Mouse (Mus musculus) frontal cortex, postnatal 25 days (tissue): ENCODE data around the gene Nphs1.

ENCODE experiments used
- DNase-seq, 2 experiments: peaks; one replicate each; pipeline ENCODE4 v3.0.0; 2022; ENCODE audit warnings: low spot score in 2 of 2

Gene Nphs1

DNA sequence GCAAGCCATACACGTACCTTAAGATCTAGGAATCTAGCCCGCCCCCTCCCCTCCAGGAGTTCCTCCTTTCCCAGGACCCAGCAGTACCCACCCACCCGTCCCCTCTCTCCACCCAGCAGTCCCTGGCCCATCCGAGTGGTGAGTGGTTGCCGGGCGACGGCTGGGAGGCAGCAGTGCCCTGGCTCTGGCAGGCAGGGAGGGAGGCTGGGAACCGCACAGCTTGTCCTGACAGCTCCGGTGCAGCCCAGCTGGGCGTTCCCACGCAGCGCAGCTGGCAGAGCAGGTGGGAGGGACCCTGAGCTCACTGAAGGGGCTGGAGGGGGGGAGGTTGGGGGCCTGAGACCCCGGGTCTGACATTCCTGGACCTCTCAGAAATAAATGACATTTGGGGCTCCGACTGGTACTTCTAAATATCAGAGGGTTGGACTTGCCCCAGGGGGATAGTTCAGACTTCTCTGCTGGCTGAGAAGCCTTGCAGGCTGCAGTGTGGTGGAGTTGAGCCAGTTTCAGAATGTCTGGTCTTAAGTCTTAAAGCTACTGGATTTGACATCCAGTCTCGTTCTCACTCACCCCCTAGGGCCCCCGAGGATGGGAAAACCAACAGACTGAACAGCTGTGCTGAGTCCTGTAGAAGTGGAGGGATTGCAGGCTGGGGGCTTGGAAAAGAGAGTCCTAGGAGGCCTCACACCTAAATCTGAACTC lies at the start of gene Nphs1, which contains the start of gene Kirrel2:
Gene Nphs1, plus strand, starts transcription at position 687 of the 702 bp plus-strand sequence.
Gene Kirrel2, minus strand, starts transcription at position 62 of the 702 bp plus-strand sequence.
- no peak for DNase-seq

DNA sequence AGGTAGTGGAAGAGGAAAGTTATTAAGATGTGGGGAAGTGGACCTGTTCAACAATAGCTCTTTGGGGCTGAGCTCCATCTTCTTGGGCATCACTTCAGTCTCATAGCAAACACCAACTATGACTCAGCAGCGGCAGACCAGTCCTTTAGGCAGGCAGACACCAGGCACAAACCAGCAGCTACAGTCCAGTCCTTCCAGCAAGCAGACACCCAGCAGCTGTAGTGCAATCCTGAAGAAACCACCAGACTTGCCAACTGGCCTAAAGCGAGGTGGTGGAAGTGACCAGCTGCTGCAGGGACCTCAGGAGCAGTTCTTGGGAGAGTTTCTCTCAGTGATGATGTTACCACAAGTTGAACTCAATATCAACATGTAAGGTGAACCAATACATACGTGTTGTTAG lies 49.5 kb upstream of the Nphs1 start:
- DNase-seq, result no peak

DNA sequence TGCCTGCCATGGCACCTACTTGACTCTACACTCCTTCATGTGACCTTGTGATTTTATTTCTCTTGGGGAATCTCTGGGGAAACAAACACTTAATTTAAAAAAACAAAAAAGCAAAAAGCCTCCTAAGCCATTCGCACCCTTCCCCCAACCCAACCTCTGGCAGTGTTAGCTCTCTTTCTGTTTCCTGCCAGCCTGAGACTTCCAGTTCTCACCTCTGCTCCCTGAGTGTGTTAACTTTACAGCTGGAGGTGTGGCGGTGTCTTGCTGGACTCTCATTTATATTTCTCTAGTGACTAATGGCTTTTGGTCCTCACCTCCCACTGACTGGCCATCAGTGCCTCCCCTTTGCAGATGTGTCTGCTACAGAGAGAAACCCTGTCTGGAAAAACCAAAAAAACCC lies 48.3 kb upstream of the Nphs1 start:
- DNase-seq, result no peak

DNA sequence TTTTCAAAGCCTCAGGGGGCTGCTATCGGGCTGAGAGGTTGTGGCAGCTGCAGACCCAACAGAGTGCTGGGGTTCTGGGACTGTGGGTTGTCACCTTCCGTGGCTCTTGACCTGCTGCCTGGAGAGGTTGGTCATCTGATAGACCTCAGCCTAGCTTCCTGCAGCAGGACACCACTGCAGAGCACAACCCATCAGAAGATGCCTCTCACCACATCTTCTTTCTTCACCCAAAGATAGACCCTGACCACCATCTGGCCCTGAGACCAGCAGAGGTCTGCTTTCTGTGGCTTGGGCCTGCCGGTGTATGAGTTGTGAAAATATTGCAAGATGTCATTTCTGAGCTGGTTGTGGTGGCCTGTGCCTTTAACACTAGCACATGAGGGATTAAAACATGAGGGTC lies 47.1 kb upstream of the Nphs1 start:
- DNase-seq, result no peak

DNA sequence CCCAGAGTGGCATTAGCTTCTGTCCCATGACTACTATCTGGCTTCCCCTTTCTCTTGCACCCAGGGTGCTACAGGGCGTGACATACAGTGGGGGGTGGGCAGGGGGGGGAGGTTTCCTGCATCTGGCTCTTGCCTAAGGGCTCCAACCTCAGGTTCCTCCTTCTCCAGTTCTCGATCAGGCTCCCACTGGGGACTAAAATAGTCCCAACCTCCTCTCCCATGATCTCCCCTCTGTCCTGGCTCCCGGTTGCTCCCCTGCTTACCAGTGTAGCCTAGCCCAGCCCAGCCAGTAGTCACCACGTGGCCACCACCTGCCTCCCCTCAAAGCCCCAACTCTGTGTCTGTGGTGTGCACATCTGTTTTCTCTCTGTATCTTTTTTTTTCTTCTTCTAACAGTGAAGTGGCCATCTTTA lies 45.4 kb upstream of the Nphs1 start:
- no peak for DNase-seq

DNA sequence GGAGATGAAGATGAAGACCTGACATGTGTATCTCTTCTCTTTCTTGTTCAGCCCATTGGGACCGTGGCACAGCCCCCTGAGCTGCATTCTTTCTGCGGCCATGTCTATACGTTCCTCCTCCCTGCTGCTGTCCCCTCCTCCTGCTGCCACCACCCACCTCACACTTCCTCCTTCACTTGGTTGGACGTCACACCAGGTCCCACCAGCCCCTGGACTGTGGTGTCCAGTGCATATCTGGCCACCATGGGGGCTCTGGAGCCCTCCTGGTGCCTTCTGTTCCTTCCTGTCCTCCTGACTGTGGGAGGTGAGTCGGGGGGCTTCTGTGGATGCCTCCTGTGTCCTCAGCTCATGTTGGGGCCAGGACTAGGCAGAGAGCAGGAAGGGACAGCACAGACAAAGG lies 44.5 kb upstream of the Nphs1 start, which contains the start of gene Tyrobp:
Gene Tyrobp, plus strand, starts transcription at position 165 of the 400 bp plus-strand sequence.
- no peak for DNase-seq

DNA sequence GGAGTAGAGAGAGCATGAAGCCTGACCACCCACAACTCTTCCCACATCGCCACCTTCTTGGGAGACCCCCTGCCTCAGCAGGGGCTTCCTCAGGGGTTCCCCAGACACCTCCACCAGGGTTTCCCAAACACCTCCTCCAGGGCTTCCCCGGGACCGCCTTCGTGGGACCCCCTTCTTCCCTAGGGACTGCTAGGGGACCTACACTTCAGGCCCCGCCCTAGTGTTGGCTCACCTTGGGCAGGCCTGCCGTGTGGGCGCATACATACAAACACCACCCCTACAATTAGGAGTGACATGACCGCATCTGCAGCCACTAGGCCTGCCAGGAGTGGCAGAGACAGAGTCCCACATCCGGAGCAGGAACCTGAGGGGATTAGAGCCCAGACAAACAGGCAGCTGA lies 40.3 kb upstream of the Nphs1 start:
- DNase-seq, result no peak

DNA sequence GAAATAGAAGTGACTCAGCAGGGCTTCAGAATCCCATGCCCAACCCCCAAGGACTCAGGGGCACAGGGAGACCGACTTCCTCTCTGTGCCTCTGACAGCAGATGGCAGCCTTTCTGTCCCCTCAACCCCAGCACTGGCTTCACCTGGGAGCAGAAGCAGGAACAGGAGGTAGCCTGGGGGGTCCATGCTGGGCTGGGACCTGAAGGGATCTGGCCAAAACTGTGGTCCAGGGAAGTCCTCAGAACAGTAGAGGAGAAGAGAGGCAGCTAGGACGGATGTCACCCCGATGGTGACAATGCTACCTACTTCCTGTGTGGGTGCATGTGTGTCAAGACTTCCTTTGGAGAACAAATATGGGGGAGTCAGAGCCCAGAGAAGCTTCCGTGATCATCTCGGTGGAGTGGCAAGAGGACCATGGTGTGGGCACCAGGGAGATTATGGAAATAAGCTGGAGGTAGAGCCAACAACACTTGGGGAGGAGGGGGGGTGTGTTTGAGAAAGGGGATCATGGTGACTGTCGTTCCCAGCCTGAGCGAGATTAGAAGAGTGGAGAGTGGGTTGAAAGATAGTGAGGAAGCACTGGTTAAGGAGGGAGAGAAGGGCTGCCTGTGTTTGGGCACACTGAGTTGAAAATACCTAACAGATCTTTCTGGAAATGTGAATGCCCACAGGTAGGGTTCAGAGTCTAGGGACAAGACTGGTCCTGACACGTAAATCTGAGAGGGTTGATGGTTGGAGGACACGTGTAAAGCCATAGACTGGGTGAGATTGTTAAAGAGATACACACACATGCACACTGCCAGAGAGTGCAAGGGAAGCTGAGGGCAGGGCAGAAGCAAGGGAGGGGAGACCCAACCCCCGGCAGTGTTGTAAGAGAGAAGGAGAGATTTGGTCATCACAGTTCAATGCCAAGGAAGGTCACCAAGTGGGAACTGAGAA lies 38.3 kb upstream of the Nphs1 start, which contains the start of gene Hcst:
Gene Hcst, minus strand, starts transcription at position 294 of the 939 bp plus-strand sequence.
- DNase-seq, result no peak

DNA sequence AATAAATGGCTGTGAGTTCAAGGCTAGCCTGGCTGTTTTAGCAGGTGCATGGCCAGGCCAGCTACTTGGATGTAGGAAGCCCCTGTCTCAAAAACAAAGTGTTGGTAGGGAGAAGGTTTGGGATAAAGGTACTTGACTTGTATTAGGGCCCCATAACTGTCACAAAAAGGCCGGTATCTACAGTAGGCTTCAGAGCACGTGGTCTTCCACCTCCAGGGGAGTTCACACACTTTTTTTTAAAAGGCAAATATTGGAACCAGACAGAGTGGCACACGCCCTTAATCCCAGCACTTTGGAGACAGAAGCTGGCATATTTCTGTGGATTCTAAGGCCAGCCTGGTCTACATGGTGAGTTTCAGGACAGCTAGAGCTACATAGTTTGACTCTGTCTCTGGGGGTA lies 37.4 kb upstream of the Nphs1 start:
- no peak for DNase-seq

DNA sequence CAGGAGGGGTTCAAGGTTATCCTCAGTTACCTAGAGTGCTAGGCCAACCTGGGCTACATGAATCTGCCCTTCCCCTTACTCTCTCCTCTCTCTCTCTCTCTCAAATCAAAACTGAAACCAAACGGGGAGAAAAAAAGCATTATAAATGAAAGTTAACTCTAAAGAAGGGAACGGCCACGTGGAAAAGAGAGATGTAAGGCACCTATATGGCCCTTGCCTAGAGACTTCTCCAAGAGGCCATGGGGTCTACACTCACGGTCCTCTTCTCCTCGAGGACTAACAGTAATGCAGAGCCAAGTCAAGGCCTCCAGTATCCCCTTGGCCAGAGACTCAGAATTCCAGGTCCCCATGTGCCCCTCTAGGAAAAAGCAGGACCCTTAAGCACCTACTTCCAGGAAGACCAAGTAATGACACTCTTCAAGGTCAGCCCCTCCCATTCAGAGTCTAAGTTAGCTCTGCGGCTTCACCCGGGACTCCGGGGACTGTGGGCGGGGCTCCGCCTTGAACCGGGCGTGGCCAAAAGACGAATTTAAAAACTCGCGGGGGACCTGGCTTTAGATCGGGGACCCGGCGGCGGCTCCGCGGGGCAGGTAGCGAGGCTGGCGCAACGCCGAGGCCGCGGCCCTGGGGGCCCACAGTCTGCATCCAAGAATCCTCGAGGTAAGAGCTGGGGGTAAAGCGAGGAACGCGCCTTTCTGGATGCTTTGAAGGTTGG lies 36.8 kb upstream of the Nphs1 start, which contains the start of gene Nfkbid:
Gene Nfkbid, plus strand, starts transcription at position 558 of the 715 bp plus-strand sequence.
- DNase-seq, result peak in 1 of 2 experiments; percentile 47

DNA sequence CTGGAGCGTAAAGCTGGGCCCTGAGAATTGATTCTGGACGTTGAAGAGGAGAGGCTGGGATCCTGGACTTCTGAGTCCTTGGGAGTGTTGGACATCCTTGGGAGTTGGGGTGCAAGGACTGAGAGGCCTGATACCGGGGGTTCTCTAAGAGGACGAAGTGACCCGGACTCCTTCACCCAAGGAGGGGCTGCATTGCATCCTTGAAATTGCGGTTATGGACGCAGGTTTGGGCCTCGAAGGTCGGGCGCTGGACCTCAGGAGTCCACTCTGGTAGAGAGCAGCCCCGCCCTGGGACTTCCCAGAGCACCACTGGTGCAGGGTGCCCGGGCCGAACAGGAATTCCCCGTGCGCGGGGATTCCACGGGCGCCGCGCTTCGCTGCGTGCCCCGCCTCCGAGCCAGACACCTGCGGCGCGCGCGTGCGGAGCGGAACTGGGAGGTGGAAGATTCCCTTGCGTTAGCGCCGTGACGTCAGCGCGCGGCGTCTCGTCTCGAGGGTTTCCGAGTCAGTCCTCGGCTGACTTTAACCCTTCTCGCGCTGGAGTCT lies 36.2 kb upstream of the Nphs1 start:
- peak; percentile 73 to 88 for DNase-seq

DNA sequence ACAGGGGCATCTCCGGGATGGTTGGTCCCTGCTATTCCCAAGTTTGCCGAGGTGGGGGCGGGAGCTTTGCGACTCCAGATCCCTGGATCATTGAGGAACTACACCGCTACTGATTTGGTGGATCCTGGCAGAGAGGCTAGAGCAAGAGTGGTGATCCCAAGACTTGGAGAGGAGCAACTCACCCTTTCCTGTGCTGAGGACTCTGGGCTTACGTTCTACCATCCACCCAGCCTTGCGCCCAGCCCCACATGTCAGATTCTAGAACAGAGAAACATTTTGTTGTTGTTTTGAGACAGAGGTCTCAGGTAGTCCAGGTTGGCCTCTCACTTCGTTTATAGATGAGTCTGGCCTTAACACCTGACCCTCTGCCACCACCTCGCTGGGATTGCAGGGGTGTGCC lies 35.6 kb upstream of the Nphs1 start:
- no peak for DNase-seq

DNA sequence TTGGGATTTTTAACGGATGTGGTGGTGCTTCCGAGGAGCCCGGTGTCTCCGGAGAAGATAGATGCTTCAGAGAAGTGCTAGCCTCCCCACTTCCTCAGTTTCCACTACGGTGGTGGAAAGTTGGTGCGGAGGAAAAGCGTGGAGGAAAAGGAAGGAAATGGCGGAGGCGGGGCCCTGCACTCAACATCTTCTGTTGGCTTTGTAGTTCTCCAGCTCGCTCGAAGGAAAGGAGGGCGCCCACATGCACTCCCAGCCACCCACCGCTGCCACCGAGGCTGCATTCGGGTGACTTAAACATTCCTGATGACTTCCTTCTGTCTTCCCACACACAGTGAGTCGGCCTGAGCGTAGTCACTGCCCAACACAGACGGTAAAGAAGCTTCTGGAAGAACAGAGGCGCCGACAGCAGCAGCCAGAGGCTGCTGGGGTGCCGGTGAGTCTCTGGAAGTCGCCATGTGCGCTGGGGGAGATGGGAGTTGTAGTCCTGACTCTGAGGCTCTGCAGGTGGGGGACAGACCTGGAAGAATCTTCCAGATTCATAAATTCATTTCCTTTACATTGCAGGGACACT lies 35.0 kb upstream of the Nphs1 start:
- peak in 1 of 2 experiments; percentile 48 for DNase-seq

DNA sequence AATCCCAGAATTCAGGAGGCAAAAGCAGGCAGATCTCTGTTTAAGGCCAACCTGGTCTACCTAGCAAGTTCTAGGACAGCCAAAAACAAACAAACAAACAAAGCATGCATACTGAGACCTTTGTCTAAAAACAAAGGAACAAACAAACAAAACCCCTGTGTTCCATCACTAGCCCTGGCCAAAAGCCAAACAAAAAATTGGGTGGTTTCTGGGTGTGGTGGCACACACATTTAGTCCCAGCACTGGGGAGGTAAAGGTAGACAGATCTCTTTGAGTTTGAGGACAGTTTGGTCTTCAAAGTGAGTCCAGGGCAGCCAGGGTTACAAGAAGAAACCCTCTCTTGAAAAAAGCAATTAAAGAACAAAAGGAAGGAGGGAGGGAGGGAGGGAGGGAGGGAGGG lies 28.8 kb upstream of the Nphs1 start:
- DNase-seq, result no peak

DNA sequence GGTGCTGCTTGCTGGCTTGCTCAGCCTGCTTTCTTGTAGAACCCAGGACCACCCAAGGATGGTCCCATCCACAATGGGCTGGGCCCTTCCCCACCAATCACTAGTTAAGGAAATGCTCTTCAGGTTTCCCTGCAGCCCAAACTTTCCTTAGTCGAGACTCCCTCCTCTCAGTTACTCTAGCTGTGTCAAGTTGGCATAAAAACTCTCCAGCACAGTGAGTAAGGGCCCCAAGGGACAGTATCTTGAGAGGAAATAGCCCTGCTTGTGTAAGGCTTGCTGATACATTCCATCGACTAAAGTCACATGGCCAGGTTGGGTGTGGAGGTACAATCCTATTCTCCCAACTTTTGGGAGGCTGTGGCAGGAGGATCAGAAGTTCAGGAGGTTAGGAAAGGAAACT lies 27.9 kb upstream of the Nphs1 start:
- no peak for DNase-seq

DNA sequence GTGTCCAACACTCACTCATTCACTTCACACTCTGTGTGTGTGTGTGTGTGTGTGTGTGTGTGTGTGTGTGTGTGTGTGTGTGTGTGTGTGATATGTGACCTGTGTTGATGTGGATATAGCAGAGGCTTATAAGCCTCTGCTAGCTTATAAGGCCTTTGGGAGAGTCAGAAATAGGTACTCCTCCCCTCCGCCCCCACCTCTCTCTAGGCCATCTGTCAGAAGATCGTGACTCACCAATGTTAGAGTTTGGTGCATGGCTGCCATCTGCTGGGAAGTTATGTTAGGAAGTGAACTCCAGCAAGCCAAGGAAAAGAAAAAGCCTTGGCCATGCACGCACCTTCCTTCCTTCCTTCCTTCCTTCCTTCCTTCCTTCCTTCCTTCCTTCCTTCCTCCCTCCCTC lies 26.3 kb upstream of the Nphs1 start:
- peak; percentile 69 to 71 for DNase-seq

DNA sequence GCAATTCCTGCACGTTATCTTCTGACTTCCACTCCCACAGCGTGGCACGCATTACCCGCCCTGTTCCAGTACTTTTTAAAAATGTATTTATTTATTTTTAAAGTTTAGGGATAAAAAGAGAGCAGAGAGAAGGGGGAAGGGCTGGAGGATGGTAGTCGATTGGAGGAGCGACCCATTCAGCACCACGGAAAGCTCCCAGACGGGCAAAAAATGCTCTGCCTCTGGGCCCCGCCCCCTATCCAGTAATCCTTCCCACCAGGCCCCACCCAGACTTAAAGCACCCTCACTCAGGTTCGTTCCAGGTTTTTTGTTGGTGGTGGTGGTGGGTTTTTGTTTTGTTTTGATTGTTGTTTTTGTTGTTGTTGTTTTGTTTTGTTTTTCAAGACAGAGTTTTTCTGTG lies 23.9 kb upstream of the Nphs1 start:
- DNase-seq, result no peak

DNA sequence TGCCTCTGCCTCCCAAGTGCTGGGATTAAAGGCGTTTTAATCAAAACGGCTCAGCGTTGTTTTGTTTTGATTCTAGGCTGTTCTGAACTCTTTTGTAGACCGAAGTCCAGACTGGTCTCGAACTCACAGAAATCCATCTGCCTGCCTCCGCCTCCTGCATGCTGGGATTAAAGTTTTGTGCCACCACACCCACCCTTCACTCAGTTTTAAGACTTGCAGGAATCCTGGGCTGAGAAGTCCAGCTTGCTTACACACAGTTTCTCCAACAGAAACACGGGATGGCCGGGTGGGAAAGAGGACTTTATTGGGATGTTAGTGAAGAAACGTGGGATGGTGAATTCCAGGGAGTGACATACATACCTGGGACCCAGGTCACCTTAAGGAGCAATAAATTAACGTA lies 23.4 kb upstream of the Nphs1 start:
- DNase-seq, result no peak

DNA sequence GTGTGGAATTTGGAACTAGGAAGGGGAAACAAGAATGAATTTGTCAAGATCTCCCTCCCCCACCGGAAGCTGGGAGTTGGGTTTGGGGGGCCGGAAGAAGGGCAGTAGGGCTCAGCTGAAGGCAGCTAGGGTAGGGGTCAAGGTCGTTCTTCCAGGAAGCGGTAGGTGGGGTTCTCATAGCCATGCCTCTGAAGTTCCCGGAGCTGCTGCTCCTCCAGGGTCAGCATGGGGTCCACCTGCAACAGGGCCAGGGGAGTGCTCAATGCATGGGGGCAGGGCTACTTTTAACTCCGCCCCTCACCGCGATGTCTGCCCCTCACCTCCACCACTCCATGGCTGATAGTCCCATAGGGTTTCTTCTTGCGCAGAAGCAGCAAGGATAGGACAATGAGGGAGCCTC lies 23.0 kb upstream of the Nphs1 start:
- no peak for DNase-seq

DNA sequence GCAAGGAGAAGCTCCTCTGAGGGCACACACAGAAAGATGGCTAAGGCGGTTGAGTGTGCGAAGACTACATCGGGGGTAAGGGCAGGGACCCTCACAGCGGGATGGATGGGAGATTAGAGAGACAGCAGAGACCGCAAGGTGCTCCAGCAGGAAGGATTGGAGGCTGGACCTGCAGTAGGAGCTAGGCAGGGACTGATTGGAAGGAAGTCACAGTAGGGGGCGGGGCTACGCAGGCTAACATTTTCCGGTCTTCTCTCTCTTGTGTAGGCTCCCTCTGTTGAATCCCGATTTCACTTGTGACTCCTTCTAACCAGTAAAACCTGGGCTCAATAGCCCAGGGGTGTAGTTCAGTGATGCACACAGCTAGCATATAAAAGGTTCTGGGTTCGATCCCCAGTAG lies 21.2 kb upstream of the Nphs1 start:
- DNase-seq, result no peak

DNA sequence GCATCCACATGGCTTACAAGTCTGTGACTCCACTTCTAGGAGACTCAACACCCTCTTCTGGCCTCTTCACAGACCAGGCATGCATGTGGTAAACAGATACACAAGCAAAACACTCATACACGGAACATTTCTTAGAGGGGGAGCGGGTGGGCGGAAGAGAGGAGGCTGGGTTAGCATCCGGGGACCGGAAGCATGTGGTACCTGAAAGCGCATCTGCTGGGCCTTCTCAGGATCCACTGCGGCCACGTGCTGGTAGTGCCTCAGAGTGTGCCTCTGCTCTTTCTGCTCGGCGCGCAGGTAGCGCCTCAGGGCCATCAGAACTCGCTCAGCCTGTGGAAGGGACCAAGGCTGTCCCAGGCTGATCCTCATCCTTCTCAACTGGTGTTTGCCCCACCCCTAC lies 18.4 kb upstream of the Nphs1 start:
- DNase-seq, result no peak
